Mouse (Mus musculus) lung, adult 2 months (tissue): ENCODE results near the gene Map2k3.

Experiments used
- CTCF ChIP-seq: fragments of 200-500 bp; IDR thresholded peaks from 2 replicates; pipeline ENCODE4 v1.5.1; 2011; ENCODE audit warnings: mild to moderate bottlenecking, low read length, control low read depth; ENCODE audit not compliant: insufficient read depth
- POLR2A ChIP-seq: fragments of 200-500 bp; IDR thresholded peaks from 2 replicates; pipeline ENCODE4 v1.6.1; 2011; ENCODE audit warnings: low read depth, mild to moderate bottlenecking, control low read depth, low read length, borderline replicate concordance; ENCODE audit errors: extremely low read depth

GRCm38 (mm10) chr11:60924498-60924897 lies 7.3 kb upstream of the Map2k3 start:
- TF ChIP-seq CTCF, result no peak
- TF ChIP-seq POLR2A, result no peak
